Mouse (Mus musculus): ENCODE data around the gene Oog3. TPM values are rescaled to one million over a fixed set of nuclear protein-coding genes. Genes with fewer than 3 reads are reported as not detected.

The Oog3 gene
- total RNA-seq (2021): not detected

DNA sequence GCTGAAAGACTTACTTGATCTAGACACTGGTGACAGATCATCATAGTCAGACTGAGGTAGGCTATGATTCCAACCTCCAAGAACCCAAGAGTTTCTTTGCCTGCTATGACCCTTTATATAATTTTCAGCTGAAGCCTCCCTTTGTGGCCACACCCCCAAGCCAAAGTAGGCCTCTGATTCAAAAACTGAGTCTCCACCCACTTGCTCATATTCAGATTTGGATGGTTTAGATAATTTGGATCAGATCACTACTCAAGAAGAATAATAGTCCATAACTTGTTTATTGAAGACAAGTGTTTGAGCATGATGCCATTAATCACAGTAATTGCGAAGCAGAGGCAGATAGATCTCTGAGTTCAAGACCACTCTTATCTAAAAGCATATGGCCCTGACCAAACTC, at the start of gene Oog3:
Gene Oog3 (minus strand): TSS at position 101 of the 400 bp plus-strand sequence.
- intact Hi-C loops (cut with DNase I): no loop called here
- DNase-seq (ENCODE audit: low spot score): no peak

DNA sequence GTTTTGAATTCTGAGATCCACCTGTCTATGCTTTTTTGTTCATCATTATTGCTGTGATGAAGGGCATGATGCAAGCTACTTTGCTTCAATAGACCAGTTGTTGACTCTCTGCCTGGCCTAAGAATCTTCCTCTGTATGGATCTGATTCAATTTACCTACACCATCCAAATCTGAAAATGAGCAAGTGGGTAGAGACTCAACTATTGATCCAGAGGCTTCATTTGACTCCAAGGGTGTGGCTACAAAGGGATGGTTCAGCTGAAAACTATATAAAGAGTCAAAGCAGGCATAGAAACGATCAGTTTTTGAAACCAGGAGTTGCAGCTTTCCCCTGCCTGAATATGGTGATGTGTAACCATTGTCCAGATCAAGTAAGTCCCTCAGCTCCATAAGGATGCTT, 28.0 kb upstream of the Oog3 start, which contains the start of gene Oog2:
Gene Oog2 (plus strand): TSS at position 301 of the 400 bp plus-strand sequence.
- intact Hi-C loops (cut with DNase I): no loop called here
- no peak for DNase-seq (ENCODE audit: low spot score)

Other genes starting within 250 kb of the Oog3 start
- not detected for gene Pramef25, start 211.6 kb downstream of the Oog3 start, total RNA-seq (2021)
- not detected for gene Gm13101, start 195.7 kb downstream of the Oog3 start, total RNA-seq (2021)
- gene Pramef17, start 168.3 kb downstream of the Oog3 start, total RNA-seq (2021): not detected
- gene Pramel4, start 103.5 kb downstream of the Oog3 start, total RNA-seq (2021): not detected
- not detected for gene Gm13102, start 56.2 kb downstream of the Oog3 start, total RNA-seq (2021)
- not detected for gene Oog2, start 28.1 kb upstream of the Oog3 start, total RNA-seq (2021)
- gene C87977, start 50.7 kb upstream of the Oog3 start, total RNA-seq (2021): not detected
- not detected for gene Pramel5, start 117.8 kb upstream of the Oog3 start, total RNA-seq (2021)
- gene Gm13128, start 167.6 kb upstream of the Oog3 start, total RNA-seq (2021): not detected
- not detected for gene Gm13119, start 195.3 kb upstream of the Oog3 start, total RNA-seq (2021)
- gene Pramef20, start 215.3 kb upstream of the Oog3 start, total RNA-seq (2021): not detected
- not detected for gene Pramef12, start 245.8 kb upstream of the Oog3 start, total RNA-seq (2021)

Data from heart, postnatal 25 days (tissue).